Mouse (Mus musculus): Measurements from ENCODE around the gene Mtm1. TPM values are rescaled to one million over a fixed set of nuclear protein-coding genes. Genes with fewer than 3 reads are reported as not detected.
"Not testable (repeated sequence)": the region's sequence is repeated elsewhere in the genome, so short reads cannot be mapped to it uniquely, and the experiment has no call there.

Gene Mtm1
- total RNA-seq, 2 experiments from 2014 or later = 10.4 to 12.0 TPM

DNA sequence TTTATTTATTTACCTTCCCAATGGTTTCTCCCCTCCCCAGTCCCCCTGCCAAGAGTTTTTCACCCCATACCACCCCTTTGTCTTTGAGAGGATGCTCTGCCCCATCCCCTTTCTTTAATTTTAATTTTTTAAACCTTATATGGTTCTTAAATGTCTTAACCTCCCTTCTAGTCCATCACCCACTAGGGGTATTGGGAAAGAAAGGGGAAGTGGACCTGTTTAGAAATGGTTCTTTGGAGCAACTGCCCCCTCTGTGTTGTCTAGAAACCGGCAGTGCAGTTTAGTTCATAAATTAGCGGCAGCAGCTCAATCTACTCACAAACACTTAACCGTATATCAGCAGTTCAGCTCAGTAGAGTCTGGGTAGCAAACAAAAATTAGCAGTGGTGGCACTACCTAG lies 63.6 kb downstream of the Mtm1 start:
- no peak for DNase-seq (ENCODE audit: low spot score in 2 of 2)

DNA sequence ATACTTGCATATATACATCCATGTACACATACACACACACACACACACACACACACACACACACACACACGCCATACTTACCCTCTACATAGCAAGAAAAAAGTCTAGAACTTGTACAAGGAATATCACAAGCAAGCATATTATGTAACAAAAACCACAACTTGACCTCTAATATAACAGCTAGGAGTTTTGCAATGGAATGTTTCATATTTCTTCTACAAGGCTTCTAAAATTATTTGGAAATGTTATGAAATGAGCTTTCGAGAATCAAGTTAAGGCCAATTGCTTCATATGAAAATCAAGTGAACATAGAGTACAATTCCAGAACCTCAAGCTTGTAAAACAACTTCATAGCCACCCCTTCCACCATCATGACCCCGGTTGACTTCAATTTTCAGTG lies 74.9 kb downstream of the Mtm1 start:
- no peak for DNase-seq (ENCODE audit: low spot score in 2 of 2)

DNA sequence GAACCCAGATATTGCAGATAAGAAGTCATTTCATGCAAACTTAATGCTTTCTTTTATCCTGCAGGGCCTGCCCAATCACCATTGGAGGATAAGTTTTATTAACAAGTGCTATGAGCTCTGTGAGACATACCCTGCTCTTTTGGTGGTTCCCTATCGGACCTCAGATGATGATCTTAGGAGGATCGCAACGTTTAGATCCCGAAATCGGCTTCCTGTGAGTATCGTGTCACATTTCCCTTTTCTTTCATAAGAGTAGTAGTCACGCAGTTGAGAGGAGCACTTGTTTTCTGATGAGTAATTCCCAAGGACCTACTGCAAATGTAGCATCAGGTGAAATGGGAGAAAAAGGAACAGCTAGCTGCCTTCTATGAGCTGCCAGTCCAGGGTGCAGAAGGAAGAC lies 76.5 kb downstream of the Mtm1 start:
- no peak for DNase-seq (ENCODE audit: low spot score in 2 of 2)

DNA sequence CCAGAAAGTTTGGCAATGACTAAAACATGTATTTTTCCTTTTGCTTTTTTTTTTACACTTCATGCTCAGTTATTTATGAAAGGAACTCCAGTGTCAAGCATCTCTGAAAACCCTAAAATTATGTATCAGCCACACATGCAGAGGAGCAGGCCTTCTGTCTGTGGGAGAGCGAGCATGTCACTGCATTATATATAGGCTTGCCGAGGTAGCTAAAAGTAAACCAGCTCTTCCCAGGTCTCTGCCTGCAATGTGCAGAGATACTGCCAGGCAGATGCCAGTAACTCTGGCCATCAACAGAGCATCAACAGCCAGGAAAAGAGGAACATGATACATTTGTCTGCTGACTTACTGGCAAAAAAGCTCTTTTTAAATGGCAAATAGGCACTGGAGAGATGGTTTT lies 83.6 kb downstream of the Mtm1 start:
- no peak for DNase-seq (ENCODE audit: low spot score in 2 of 2)

DNA sequence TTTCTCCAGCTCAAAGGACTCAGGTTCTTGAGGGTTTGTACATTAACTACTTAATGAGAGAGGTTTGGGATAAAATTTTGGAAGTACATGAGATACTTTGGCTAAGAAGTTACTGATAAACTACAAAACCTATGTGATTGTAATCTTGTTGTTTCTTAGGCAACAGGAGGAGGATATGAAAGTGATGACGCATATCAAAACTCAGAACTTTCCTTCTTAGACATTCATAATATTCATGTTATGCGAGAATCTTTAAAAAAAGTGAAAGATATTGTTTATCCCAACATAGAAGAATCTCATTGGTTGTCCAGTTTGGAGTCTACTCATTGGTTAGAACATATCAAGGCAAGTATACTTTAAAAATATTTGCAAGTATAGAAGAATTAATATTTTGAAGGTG lies 85.4 kb downstream of the Mtm1 start:
- no peak for DNase-seq (ENCODE audit: low spot score in 2 of 2)

DNA sequence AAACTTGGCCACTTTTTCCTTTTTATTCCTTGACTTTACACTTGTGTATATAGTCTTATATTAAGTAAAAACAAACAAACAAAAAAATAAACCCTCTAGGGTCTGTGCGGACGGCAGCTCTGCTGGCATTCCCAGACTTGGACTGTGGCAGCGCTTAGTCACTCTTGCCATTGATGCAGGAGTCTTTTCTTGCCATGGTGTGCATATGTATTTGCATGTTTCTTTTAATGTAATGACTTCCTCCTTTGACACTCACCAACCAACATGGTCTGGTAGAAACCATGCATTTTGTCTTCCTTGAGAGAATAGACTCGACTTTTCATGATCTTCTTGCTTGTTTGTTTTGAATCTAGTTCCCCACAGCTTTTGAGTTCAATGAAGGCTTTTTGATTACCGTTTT lies 91.6 kb downstream of the Mtm1 start:
- no peak for DNase-seq (ENCODE audit: low spot score in 2 of 2)

DNA sequence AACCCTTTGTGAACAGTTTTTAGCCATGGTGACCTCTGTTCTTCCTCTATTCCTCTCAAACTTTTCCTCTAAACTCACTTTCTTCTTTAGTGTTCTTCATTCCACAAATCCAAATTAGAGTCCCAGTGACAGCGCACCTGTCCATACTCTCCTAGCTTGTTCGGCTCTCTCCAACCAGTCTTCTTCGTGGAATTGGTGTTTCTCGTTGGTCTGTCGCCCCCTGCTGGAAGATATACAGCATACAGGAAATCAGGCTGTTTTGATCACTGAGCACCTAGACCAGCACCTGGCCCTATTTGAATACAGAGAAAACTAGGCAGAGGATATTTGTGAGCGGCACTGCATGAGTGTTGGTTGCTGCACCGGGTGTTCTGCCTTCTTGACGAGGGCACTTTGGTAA lies 100.7 kb downstream of the Mtm1 start:
- peak in 1 of 2 experiments; percentile 8 for DNase-seq (ENCODE audit: low spot score in 2 of 2)

DNA sequence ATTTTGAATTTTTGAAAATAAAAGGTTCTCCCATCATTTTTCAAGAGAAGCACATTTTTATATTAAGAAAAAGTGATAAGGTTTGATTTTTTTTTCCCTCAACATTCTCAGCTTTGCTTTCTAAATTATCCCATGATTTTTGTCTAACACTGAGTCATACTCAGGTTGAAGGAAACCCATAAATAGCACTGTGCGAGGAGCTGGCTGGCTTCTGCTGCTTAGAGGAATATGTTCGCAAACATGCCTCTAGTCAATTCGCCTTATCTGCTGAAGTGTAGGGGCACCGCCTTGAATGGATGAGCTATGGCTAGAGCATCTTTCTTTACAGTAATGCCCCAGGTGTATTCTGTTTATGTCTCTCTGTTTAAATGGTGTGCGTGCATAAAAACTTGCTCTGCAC lies 103.8 kb downstream of the Mtm1 start:
- no peak for DNase-seq (ENCODE audit: low spot score in 2 of 2)

DNA sequence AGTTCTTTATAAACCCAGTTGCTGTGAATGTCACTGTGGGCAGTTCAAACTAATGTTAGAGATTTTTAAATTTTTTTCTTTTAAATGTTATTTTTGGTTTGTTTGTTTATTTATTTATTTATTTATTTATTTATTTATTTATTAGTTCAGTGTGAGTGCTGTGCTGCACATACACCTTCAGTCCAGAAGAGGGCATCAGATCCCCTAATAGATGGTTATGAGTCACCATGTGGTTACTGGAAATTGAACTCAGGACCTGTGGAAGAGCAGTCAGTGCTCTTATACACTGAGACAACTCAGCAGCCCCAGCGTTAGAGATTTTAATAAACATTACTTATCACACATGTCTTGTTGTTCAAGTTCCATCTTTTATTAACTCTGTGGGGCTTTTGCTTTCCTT lies 141.5 kb downstream of the Mtm1 start:
- no peak for DNase-seq (ENCODE audit: low spot score in 2 of 2)

DNA sequence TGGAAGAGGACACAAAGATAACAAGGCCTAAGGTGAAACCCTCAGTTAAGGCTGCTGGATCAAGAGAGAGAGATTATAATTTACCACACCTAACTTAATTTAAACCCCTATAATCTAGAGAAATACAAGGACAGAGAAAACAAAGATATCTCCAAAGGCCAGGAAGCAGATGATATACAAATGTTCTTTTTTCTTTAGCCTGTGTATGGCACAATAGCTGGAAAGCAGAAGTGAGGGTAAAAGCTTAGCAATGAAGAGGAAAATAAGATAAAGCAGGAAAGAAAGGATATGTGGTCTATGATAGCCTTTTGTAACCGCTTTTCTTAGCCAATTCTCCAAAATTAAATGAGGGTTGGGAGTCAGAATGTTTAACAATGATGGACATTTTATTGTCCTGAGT lies 144.8 kb downstream of the Mtm1 start:
- DNase-seq (ENCODE audit: low spot score in 2 of 2) = no peak

DNA sequence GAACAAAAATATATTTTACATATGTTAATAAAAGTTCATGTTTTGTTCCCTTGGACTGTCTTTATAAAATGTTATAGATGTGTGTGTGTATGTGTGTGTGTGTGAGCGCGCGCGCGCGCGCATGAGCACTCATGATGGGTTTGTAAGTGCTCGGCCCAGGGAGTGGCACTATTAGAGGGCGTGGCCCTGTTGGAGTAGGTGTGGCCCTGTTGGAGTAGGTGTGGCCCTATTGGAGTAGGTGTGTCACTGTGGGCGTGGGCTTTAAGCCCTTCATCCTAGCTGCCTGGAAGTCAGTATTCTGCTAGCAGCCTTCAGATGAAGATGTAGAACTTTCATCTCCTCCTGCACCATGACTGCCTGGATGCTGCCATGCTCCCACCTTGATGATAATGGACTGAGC lies 151.2 kb downstream of the Mtm1 start:
- not testable (repeated sequence) for DNase-seq (ENCODE audit: low spot score in 2 of 2)

DNA sequence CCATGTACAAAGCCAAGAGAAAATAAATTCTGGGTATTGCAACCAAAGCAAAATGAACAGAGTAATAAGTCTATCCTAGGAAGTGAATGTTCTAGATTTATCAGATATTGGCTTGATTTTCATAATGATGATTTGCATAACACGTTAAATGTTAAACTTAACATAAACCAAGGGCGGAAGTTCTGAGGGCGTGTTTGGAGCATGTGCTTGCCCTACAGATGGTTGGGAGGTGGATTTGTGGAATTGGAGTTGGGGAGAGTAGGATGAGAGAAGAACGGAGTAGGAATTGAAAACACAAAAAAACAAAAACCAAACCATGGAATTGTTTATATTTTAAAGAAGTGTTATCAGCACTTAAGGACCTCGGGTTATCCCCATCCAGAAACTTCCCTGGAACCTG lies 153.5 kb downstream of the Mtm1 start:
- no peak for DNase-seq (ENCODE audit: low spot score in 2 of 2)

DNA sequence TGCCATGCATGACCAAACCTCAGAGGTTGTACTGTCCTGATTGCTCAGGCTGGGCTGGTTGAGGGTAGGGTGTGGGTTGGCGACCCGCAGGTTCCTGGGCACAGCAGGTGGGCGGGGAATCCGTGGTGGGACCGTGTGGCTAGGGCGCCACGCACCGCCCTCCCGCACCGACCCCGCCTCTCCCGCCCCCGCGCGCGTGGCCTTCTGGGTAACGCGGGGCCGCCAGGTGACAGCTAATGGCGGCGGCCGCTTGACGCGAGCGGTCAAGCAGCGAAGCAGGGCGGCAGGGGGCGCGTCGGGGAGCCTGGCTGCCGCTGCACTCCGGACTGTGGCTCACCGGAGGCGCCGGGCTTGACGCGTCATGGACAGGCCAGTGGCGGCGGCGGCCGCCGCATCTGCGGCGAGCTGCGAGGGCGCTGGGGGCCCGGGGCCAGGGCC lies 154.0 kb downstream of the Mtm1 start, which contains the start of gene Mtmr1:
Gene Mtmr1, plus strand, starts transcription at position 207 of the 438 bp plus-strand sequence.
- DNase-seq (ENCODE audit: low spot score in 2 of 2) = peak; percentile 50 to 77

DNA sequence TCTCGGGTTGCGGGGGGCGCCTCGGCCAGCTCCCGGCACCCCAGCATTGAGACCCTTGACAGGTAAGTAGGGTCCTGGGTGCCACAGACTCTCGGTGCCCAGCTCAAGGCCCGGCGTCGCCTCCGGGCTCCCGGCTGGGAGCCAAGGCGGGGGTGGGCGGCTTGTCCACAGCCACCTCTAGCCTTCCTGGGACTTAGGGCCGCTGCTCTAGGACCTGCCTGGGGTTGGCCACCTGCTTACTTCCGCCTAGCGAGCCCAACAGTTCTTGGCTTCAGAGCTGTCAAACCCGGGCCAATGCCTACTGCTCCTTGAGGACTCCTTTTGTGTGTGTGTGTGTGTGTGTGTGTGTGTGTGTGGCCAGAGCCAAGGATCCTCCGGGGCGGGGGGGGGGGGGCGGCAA lies 154.4 kb downstream of the Mtm1 start:
- peak in 1 of 2 experiments; percentile 16 for DNase-seq (ENCODE audit: low spot score in 2 of 2)

Other genes starting within 250 kb of the Mtm1 start
- gene Mamld1, start 160.5 kb upstream of the Mtm1 start, total RNA-seq (2021) = 1 to 10 TPM; 6.8 to 7.0 TPM
- 10 to 100 TPM; 22.7 to 25.3 TPM for gene Mtmr1, start 154.0 kb downstream of the Mtm1 start, total RNA-seq (2021)